Mouse (Mus musculus): ENCODE data around the gene Nsfl1c.

Nsfl1c gene

DNA sequence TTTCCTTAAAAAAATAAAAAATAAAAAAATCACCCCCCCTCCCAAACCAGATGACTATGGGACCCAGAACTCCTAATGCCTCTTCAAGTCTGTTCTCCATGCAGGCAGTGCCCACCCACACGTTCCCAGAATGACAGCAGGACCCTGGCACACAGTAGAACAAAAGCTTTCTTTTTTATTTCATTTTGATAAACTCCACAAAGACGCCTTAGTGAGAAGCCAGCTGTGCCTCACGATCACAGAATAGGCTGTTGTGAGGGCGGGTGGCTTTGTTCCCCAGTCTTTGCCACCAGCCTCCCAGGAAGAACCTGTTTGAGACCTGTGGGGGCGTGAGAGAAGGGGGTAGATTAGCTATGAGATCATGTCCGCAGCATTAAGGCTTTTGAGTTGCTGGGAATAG is 50.7 kb downstream of the Nsfl1c start:
- no peak for DNase-seq

DNA sequence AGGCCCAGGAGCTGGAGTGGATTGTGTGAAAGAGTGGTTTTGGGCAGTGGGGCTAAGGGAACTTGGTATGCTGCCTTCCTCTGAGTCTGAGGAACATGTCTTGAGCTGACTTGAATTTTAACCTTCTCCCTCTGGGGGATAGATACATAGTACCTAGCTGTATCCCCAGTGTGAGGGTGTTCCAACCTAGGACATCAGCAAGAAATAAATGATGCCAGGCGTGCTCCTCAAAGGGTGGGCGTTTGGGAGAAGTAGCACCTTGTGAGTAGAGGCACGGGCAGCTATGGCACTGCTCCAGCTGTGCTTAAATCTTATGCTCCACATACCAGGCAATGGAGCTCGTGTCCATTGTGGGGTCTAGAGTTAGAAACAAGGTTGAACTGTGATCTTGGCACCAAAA is 52.6 kb downstream of the Nsfl1c start:
- no peak for DNase-seq

DNA sequence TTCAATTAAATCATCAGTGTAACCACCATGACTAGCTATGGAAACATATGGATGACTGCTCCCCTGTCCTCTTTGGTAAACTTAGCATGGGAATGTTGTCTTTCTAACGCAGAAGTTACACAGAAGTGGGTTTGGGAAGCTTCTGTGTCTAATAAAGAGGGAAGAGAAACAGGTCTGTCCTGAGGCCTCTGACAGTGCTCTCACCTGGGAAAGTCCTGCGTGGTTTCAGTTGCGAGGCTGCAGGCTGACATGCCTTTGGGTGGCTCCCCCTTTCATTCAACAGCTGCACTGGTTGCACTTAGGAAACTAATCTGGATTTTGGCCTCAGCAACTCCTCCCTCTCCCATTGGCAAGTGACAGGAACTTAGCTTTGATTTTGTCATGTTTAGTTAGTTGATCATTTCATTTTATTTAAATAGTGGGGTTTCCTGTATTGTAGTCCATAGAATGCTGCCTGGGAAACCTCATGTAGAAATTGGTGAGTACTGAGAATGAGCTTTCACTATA is 55.7 kb downstream of the Nsfl1c start:
- no peak for DNase-seq

All from cerebellum, postnatal 36 days (tissue).